Mouse (Mus musculus) retina, postnatal 7 days (tissue): Measurements from ENCODE around the gene Ldb2.
A peak's percentile ranks its signal among the peaks of the same experiment; 100 is the strongest.

Experiments
- DNase-seq: peaks from one replicate; pipeline ENCODE4 v3.0.0-alpha.2; 2012; ENCODE audit warnings: low read depth, low spot score

The Ldb2 gene

GRCm38 (mm10) chr5:44543472-44544132, 255.9 kb downstream of the Ldb2 start:
- no peak for DNase-seq

- no peak for DNase-seq
These were observed 257.7 kb downstream of the Ldb2 start for GRCm38 (mm10) chr5:44541748-44542147.

GRCm38 (mm10) chr5:44538687-44539086, 260.8 kb downstream of the Ldb2 start:
- DNase-seq = no peak

- peak; percentile 86 for DNase-seq
These were observed 261.5 kb downstream of the Ldb2 start for GRCm38 (mm10) chr5:44538000-44538395.

GRCm38 (mm10) chr5:44537316-44537999, 262.0 kb downstream of the Ldb2 start:
- DNase-seq = no peak

- DNase-seq = no peak
These were observed 270.0 kb downstream of the Ldb2 start for GRCm38 (mm10) chr5:44529466-44529865.

GRCm38 (mm10) chr5:44529001-44529400, 270.5 kb downstream of the Ldb2 start:
- DNase-seq = no peak

- no peak for DNase-seq
These were observed 294.3 kb downstream of the Ldb2 start for GRCm38 (mm10) chr5:44505221-44505620.

GRCm38 (mm10) chr5:44504786-44505185, 294.7 kb downstream of the Ldb2 start:
- DNase-seq = no peak

- no peak for DNase-seq
These were observed 301.3 kb downstream of the Ldb2 start for GRCm38 (mm10) chr5:44498229-44498628.

GRCm38 (mm10) chr5:44496854-44497253, 302.6 kb downstream of the Ldb2 start:
- no peak for DNase-seq

GRCm38 (mm10) chr5:44495092-44495491, 304.4 kb downstream of the Ldb2 start:
- no peak for DNase-seq

- no peak for DNase-seq
These were observed 305.3 kb downstream of the Ldb2 start for GRCm38 (mm10) chr5:44494133-44494532.

- no peak for DNase-seq
These were observed 308.0 kb downstream of the Ldb2 start for GRCm38 (mm10) chr5:44491526-44491925.

GRCm38 (mm10) chr5:44490462-44490861, 309.0 kb downstream of the Ldb2 start:
- no peak for DNase-seq

GRCm38 (mm10) chr5:44483426-44484106, 315.9 kb downstream of the Ldb2 start:
- DNase-seq = no peak

GRCm38 (mm10) chr5:44481406-44481805, 318.1 kb downstream of the Ldb2 start:
- DNase-seq = no peak

GRCm38 (mm10) chr5:44476356-44476755, 323.1 kb downstream of the Ldb2 start:
- DNase-seq = peak; percentile 2

GRCm38 (mm10) chr5:44475543-44475942, 323.9 kb downstream of the Ldb2 start:
- no peak for DNase-seq

GRCm38 (mm10) chr5:44473857-44474762, 325.4 kb downstream of the Ldb2 start:
- DNase-seq = no peak

GRCm38 (mm10) chr5:44465238-44465637, 334.2 kb downstream of the Ldb2 start:
- no peak for DNase-seq
